Mouse (Mus musculus) hindbrain, postnatal 0 days (tissue): ENCODE data around the gene Phc2. TPM values are rescaled to one million over a fixed set of nuclear protein-coding genes. Genes with fewer than 3 reads are reported as not detected.
A peak's percentile ranks its signal among the peaks of the same experiment; 100 is the strongest.

Experiments used
- ATAC-seq: fragments of 200-750 bp; cut with Nextera tagmentation; 2 replicates; pipeline ENCODE4 v1.8.0; 2017; ENCODE audit warnings: mild to moderate bottlenecking, moderate TSS enrichment, moderate library complexity
- DNase-seq: peaks from one replicate; pipeline ENCODE4 v3.0.0-alpha.2; 2015; ENCODE audit warnings: low spot score
- H3K27ac ChIP-seq: fragments of 300-500 bp; sonication (generic); 2 replicates; pipeline ENCODE4 v1.5.1; 2014; ENCODE audit warnings: mild to moderate bottlenecking
- H3K27me3 ChIP-seq: fragments of 300-500 bp; sonication (generic); 2 replicates; pipeline ENCODE4 v1.6.1; 2014; ENCODE audit warnings: low read length, mixed read lengths; ENCODE audit not compliant: insufficient read depth
- H3K36me3 ChIP-seq: fragments of 300-500 bp; sonication (generic); 2 replicates; pipeline ENCODE4 v1.6.1; 2014; ENCODE audit warnings: low read length, mixed read lengths; ENCODE audit not compliant: insufficient read depth
- H3K4me1 ChIP-seq: fragments of 300-500 bp; sonication (generic); 2 replicates; pipeline ENCODE4 v1.6.1; 2014; ENCODE audit warnings: antibody characterized with exemption, low read length, mixed read lengths; ENCODE audit not compliant: insufficient read depth
- H3K4me2 ChIP-seq: fragments of 300-500 bp; sonication (generic); 2 replicates; pipeline ENCODE4 v1.6.1; 2014; ENCODE audit warnings: low read depth, mild to moderate bottlenecking, low read length, moderate library complexity, mixed read lengths
- H3K4me3 ChIP-seq: fragments of 300-500 bp; sonication (generic); 2 replicates; pipeline ENCODE4 v1.5.1; 2014; ENCODE audit warnings: low read length
- H3K9ac ChIP-seq: fragments of 300-500 bp; sonication (generic); replicated peaks from 2 replicates; pipeline ENCODE4 v1.6.1; 2014; ENCODE audit warnings: mild to moderate bottlenecking, low read length, moderate library complexity, mixed read lengths
- H3K9me3 ChIP-seq: fragments of 300-500 bp; sonication (generic); 2 replicates; pipeline ENCODE4 v1.6.1; 2016; ENCODE audit warnings: low read length, mixed read lengths
- CTCF ChIP-seq: IDR thresholded peaks from 2 replicates; pipeline ENCODE4 v1.5.1; 2016; ENCODE audit warnings: antibody characterized with exemption, control low read depth, low read depth
- WGBS: fragments of 180-500 bp; shearing (Covaris S2); extraction: QIAGEN DNeasy Blood & Tissue Kit; methylation state at CpG from one replicate; pipeline ENCODE4 v1.1.7; 2014; 5-methylcytosine and 5-hydroxymethylcytosine counted together
- polyA plus RNA-seq: library from polyadenylated mRNA; unstranded; fragments of >200 nt; fragmentation: Nextera tagmentation; extraction: Ambion mirVana; gene quantifications from 2 replicates; pipeline ENCODE4 v1.2.1, GENCODE M21; 2015
- total RNA-seq: library from RNA; depleted of rRNA; stranded (reverse); fragments of >200 nt; gene quantifications from 2 replicates; pipeline ENCODE4 v1.2.3, GENCODE M21; 2014

The Phc2 gene
- total and polyA plus RNA-seq, 2 experiments from 2014 or later, result 50.7 to 125 TPM

DNA sequence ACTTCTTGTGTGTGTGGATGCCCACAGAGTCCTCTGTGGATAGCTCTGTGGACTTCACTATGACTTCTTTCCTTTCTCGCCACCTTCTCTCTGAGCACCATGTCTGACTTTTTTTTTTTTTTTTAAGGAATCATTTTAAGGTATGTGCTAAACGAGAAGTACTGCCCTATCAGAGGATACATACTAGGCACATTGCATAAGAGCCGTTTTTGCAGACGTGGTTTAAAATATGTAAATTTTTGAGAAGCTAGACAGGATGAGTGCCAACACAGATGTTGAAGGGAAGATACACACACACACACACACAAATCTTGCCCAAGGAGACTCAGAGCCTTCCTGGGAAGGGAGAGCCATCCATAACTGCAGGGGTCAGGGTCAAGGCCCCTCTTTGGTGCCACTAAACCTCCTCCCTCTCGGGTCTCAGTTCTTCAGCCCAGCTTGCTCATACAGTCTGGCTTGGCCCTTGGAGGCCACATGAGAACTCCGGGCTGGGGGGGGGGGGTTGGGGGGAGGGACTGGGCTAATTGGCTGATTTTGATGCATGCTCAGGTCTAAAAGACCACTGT, 35.3 kb downstream of the Phc2 start:
- 58% methylated on average over 6 of the region's 6 CpGs for WGBS
- ATAC-seq (no peak), DNase-seq (no peak)
- Histone ChIP-seq H3K9me3 (no peaks in the 10 kb centered on the region), H3K4me1 (peaks cover 30% of the 10 kb centered on the region), H3K27ac (peak overlapping the region; percentile 58; the same call in 1 of the 2 replicates), H3K9ac (peak overlapping the region; percentile 40; the same call in 1 of the 2 replicates), H3K4me2 (peak overlapping the region; percentile 47), H3K4me3 (peak overlapping the region; percentile 18), H3K36me3 (no peaks in the 10 kb centered on the region), H3K27me3 (no peaks in the 10 kb centered on the region)
- no peak for TF ChIP-seq CTCF

DNA sequence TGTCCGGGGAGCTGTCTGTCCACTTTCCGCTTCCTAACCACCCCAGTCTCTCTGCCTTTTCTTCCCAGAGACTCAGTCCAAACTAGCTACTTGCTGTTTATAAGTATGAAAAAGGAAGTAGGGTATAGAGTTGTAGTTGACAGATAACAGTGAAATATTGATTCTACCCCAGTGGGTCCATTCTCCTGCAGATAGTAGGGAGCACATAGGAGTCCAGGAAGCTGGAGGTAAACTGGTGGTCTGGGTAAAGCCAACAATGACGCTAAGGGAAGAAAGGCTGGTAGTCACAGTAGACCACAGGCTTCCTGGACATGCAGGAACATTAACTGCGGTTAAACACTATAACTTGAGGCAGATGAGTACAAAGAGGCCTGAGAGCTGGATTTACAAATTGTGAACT, 36.7 kb downstream of the Phc2 start:
- Histone ChIP-seq H3K9me3 (no peaks in the 10 kb centered on the region), H3K4me2 (no peak overlapping the region), H3K27me3 (no peaks in the 10 kb centered on the region), H3K27ac (no peak overlapping the region), H3K4me1 (peaks cover 30% of the 10 kb centered on the region), H3K36me3 (no peaks in the 10 kb centered on the region), H3K9ac (no peak overlapping the region), H3K4me3 (no peak overlapping the region)
- no peak for TF ChIP-seq CTCF
- 86% methylated on average over 4 of the region's 4 CpGs for WGBS
- ATAC-seq (no peak), DNase-seq (no peak)

DNA sequence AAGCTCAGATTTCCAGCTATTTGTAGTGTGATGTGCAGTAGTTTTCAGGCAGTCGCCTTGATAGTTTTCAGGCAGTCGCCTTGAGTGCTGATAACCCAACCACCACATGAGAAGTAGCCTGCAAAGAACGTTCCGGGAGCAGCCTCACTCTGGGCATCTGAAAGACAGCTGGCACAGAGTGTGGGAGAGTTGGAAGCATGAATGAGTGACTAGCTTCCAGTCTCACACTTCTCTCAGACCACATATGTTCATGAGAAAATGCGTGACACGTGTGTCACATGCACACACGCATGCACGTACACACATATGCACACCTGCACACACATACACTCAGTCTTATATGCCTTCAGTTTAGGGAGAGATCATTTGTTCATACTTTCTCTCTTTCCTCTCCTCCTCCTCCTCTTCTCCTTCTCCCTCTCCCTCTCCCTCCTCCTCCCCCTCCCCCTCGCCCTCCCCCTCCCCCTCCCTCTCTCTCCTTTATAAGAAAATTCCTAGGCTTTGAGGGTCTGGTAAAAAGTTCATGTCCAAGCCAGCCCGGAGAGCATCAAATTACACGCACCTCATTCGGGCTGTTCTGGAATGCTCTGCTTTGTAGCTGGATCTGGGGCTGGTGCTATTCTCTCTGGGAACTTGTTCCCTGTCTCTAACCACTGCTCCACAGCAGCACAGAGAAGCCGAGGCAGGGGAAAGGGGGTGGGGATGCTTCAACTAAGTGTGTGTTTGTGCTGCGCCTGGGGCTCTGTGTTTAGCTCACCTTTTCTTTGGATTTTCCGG, 37.8 kb downstream of the Phc2 start:
- 48% methylated on average over 14 of the region's 15 CpGs for WGBS
- Histone ChIP-seq H3K4me2 (no peak overlapping the region), H3K27me3 (no peaks in the 10 kb centered on the region), H3K27ac (peak overlapping the region; percentile 22; the same call in 1 of the 2 replicates), H3K4me1 (peaks cover 32% of the 10 kb centered on the region), H3K4me3 (no peak overlapping the region), H3K9ac (no peak overlapping the region), H3K36me3 (no peaks in the 10 kb centered on the region), H3K9me3 (no peaks in the 10 kb centered on the region)
- DNase-seq, result no peak
- no peak for ATAC-seq
- TF ChIP-seq CTCF, result no peak

DNA sequence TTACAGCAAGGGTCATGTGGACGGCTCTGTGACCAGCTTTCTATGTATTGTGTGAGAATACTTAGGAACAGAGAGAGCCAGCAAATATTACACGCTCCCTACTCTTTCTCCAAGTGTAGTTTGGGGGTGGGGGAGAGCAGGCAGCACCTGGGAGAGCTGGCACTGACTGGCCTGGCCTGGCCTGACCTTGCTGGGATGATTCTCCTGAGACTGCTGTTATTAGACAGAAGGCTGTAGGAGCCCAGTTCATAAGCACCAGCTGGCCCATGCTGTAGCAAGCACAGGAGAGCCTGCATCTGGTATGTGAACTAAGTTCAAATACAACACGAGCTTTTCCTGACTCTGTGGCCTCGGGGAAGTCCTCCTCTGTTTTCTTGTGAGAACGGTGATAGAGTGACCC, 38.7 kb downstream of the Phc2 start:
- Histone ChIP-seq H3K36me3 (no peaks in the 10 kb centered on the region), H3K4me3 (no peak overlapping the region), H3K4me2 (no peak overlapping the region), H3K9me3 (no peaks in the 10 kb centered on the region), H3K4me1 (peaks cover 40% of the 10 kb centered on the region), H3K9ac (no peak overlapping the region), H3K27ac (peak overlapping the region; percentile 45), H3K27me3 (no peaks in the 10 kb centered on the region)
- WGBS, result 26% methylated on average over 5 of the region's 5 CpGs
- TF ChIP-seq CTCF, result no peak
- no peak for ATAC-seq
- DNase-seq, result peak; percentile 55

DNA sequence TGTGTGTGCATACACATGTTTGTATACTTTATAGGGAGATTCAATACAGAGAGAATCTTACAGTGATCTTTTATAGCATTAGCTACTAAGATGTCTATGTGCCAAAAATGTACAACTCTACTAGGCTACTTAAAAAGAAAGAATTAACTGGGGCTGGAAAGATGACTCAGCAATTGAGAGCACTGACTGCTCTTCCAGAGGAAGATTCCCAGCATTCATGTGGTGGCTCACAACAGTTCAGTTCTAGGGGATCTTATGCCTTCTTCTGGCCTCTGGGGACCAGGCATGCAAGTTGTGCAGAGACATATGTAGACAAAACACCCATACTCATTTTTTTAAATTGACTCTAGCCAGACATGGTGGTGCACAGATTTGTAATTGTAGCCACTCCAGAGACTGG, 39.8 kb downstream of the Phc2 start:
- peaks cover 41% of the 10 kb centered on the region for H3K4me1 ChIP-seq
- H3K9ac ChIP-seq, result no peak overlapping the region
- H3K36me3 ChIP-seq, result no peaks in the 10 kb centered on the region
- peak overlapping the region; percentile 41; the same call in 1 of the 2 replicates for H3K27ac ChIP-seq
- H3K9me3 ChIP-seq, result no peaks in the 10 kb centered on the region
- no peak overlapping the region for H3K4me3 ChIP-seq
- TF ChIP-seq CTCF, result no peak
- DNase-seq, result no peak
- no peak overlapping the region for H3K4me2 ChIP-seq
- ATAC-seq, result no peak
- no peaks in the 10 kb centered on the region for H3K27me3 ChIP-seq

DNA sequence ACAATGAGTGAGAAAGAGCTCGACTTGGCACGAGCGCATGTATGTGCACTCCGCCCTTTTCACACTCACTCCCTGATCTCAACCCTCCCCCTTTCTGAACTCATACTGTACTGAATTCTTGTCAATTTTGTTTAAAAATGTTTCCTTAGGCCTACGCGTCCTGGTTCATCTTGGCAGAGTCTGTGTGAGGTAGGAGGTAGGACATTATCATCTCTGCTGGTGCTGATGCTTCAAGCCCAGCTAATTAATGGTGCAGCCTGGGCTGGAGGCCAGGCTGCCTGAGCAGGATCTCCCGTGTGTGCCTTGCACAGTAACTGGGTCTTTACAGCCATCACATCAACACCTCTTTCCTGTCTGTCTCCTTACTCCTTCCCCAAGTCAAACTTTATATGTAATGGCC, 40.6 kb downstream of the Phc2 start:
- Histone ChIP-seq H3K27ac (peak overlapping the region; percentile 55; the same call in 1 of the 2 replicates), H3K4me2 (no peak overlapping the region), H3K9me3 (no peaks in the 10 kb centered on the region), H3K4me3 (no peak overlapping the region), H3K36me3 (no peaks in the 10 kb centered on the region), H3K9ac (no peak overlapping the region), H3K4me1 (peaks cover 41% of the 10 kb centered on the region), H3K27me3 (no peaks in the 10 kb centered on the region)
- ATAC-seq (no peak), DNase-seq (no peak)
- no peak for TF ChIP-seq CTCF
- 60% methylated on average over 7 of the region's 7 CpGs for WGBS
